Mouse (Mus musculus): Measurements from ENCODE around the gene Tnrc18. TPM values are rescaled to one million over a fixed set of nuclear protein-coding genes. Genes with fewer than 3 reads are reported as not detected.

Gene Tnrc18
- polyA plus RNA-seq, 1 experiment = 29.3 TPM

DNA sequence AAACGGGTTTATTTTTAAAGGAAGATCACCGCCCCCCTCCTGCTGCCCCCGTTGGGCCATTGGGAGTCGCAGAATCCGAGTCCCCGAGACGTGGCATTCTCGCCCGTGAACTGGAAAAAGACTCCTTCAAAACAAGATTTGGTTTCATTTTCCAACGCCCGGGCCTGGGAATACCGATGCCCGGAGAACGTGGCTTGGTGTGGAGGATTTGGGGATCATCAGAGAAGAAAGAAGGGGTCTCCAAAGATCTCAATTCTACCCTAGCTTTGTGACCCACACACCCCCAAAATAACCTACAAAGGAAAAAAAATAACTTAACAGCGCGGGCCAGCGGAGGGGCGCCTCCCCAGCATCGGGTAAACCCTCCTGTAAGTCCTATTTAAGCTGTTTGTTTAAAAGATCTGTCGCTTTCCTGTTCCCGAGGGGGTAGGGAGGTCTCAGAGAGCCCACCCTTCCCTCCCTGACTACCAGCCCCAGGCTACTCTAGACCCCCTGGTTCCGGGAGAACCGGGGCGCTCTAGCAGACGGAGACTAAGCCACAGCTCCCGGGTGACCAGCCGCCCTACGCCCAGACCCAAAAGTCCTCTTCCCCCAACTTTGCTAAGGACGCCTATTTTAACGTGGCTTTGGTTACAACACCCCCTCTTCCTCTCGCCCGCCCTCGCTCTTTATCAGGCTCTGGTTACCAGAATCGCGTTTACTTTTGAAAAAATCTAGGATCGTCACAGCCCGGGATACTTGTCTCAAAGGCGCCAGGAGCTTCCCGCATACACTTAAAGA is 1.2 kb downstream of the Tnrc18 start:
- Histone ChIP-seq H3K4me3 (replicated peaks; ENCODE audit: insufficient read depth, low read depth, low read length) (peak overlapping the region; percentile 83), H3K27ac (ENCODE audit: insufficient read depth, low read length) (peak overlapping the region; percentile 99), H3K27me3 (ENCODE audit: control insufficient read depth, insufficient read depth, low read length) (no peaks in the 10 kb centered on the region), H3K4me1 (ENCODE audit: control insufficient read depth, insufficient read depth, low read length) (peaks cover 10% of the 10 kb centered on the region)
- under 1% methylated on average over 39 of the region's 39 CpGs for WGBS
- TF ChIP-seq CTCF (IDR thresholded peaks at IDR 0.05; ENCODE audit: borderline replicate concordance, insufficient read depth, low read depth, low read length) (no peak), POLR2A (IDR thresholded peaks at IDR 0.05; ENCODE audit: borderline replicate concordance, insufficient read depth, low read length) (no peak)
- DNase-seq = peak; percentile 50 to 63

DNA sequence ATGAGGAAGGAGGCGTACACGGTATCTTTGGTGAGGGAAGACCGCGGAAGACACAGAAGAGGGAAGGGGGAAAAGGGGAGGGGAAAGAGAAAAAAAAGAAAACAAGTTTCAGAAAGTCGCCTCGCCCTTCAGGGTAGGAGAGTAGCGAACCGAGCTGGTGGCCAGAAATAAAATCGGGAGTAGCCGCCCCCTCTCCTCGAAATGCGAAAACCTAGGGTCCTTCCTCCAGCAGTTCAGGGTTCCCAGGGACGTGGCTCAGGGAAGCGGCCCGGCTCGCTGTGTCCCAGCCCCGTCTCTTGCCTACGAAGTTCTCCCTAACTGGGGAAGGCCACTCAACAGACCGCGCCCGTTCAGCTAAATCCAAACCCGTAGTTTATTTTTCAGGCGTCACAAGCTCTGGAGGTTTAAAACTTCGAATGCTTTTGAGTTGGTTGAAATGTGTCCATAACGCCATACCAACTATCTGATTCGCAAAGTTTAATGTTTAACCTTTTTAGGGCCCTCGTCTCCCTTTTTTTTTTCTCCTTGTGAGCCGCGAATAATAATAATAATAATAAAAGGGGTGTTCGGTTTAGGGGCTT is 2.0 kb downstream of the Tnrc18 start:
- Histone ChIP-seq H3K27ac (ENCODE audit: insufficient read depth, low read length) (peak overlapping the region; percentile 99), H3K4me3 (replicated peaks; ENCODE audit: insufficient read depth, low read depth, low read length) (peak overlapping the region; percentile 83), H3K27me3 (ENCODE audit: control insufficient read depth, insufficient read depth, low read length) (no peaks in the 10 kb centered on the region), H3K4me1 (ENCODE audit: control insufficient read depth, insufficient read depth, low read length) (peaks cover 12% of the 10 kb centered on the region)
- TF ChIP-seq POLR2A (IDR thresholded peaks at IDR 0.05; ENCODE audit: borderline replicate concordance, insufficient read depth, low read length) = no peak
- TF ChIP-seq CTCF (IDR thresholded peaks at IDR 0.05; ENCODE audit: borderline replicate concordance, insufficient read depth, low read depth, low read length) = no peak
- peak; percentile 37 to 48 for DNase-seq
- WGBS = under 1% methylated on average over 30 of the region's 30 CpGs

DNA sequence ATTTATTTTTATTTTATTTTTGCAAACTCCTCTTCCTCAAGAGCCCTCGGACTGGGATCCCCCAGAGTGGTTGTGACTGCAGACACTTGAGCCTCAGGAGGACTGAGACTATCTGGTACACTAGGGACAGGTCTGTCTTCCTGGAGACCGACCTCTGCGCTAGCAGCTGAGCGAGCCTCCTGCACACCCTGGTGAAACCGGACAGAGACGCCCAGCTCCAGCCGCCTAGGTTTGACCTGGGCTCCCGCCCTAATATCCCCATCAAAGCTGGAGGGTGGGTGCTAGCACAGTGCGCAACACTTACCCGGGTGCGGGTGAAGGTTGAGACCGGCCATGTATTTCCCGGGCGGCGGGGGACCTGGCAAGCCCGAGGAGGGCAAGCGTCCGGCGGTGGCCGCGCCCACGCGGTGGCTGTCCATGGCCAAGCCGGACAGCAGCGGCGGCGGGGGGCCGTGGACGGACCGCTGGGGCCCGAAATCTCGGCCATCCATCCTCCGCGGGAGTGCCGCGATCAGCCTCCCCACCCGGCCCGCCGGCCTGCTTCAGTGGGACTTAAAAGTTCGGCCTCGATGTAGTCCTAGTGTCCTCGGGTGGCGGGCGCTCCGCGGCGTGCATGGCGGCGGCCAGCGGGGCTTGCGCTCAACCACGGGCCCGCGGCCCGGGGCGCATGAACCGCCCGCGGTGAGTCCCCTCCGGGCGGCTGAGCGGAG is 2.6 kb downstream of the Tnrc18 start:
- DNase-seq = peak; percentile 63 to 78
- Histone ChIP-seq H3K27ac (ENCODE audit: insufficient read depth, low read length) (peak overlapping the region; percentile 45), H3K4me3 (replicated peaks; ENCODE audit: insufficient read depth, low read depth, low read length) (peak overlapping the region; percentile 42), H3K27me3 (ENCODE audit: control insufficient read depth, insufficient read depth, low read length) (no peaks in the 10 kb centered on the region), H3K4me1 (ENCODE audit: control insufficient read depth, insufficient read depth, low read length) (peaks cover 12% of the 10 kb centered on the region)
- TF ChIP-seq POLR2A (IDR thresholded peaks at IDR 0.05; ENCODE audit: borderline replicate concordance, insufficient read depth, low read length) = no peak
- no peak for TF ChIP-seq CTCF (IDR thresholded peaks at IDR 0.05; ENCODE audit: borderline replicate concordance, insufficient read depth, low read depth, low read length)
- WGBS = under 1% methylated on average over 62 of the region's 62 CpGs

DNA sequence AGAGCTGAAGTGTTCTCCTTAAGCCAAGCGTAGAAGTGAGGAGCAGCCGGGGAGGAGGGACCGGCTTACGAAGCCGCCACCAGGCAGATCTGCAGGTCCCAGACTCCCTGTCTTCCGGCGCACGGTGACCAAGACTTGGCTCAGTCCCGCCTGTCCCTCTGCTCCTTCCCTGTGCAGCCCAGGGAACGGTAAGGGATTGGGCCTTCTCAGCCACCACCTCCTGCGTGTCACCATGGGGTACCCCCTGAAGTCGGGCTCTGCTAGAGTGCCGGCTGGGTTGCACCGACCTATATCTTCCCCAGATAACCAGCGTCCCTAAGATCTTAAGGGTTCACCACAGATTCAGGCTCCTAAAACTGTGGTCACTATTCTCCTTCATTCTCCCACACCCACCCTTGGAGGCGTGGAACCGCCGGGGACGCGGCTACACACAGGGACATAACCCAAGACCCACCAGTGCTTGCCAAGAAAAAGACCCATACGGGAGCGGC is 3.3 kb downstream of the Tnrc18 start:
- Histone ChIP-seq H3K4me1 (ENCODE audit: control insufficient read depth, insufficient read depth, low read length) (peaks cover 12% of the 10 kb centered on the region), H3K27me3 (ENCODE audit: control insufficient read depth, insufficient read depth, low read length) (no peaks in the 10 kb centered on the region), H3K27ac (ENCODE audit: insufficient read depth, low read length) (peak overlapping the region; percentile 8; the same call in 1 of the 2 replicates), H3K4me3 (replicated peaks; ENCODE audit: insufficient read depth, low read depth, low read length) (peak overlapping the region; percentile 42)
- peak; percentile 73 to 76 for DNase-seq
- WGBS = 1% methylated on average over 22 of the region's 22 CpGs
- TF ChIP-seq POLR2A (IDR thresholded peaks at IDR 0.05; ENCODE audit: borderline replicate concordance, insufficient read depth, low read length) (no peak), CTCF (IDR thresholded peaks at IDR 0.05; ENCODE audit: borderline replicate concordance, insufficient read depth, low read depth, low read length) (no peak)

DNA sequence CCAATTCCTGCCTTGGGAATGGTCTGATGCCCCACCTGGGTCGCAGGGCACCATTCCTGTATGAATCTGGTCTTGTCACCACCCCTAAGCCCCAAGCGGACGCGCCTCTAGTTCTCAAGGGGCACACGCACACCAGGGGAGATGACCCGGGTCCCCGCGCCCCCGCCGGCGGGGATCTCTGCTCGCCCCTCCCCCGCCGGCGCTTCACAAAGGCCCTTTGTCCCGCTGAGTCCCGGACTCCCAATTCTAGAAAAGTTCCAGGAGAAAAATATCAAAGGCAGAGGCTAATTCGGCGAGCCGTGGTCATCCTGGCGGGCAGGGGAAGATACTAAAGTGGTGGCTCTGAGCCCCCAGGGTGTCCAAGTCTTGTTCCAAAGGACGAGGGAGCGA is 3.7 kb downstream of the Tnrc18 start:
- Histone ChIP-seq H3K4me1 (ENCODE audit: control insufficient read depth, insufficient read depth, low read length) (peaks cover 12% of the 10 kb centered on the region), H3K27me3 (ENCODE audit: control insufficient read depth, insufficient read depth, low read length) (no peaks in the 10 kb centered on the region), H3K4me3 (replicated peaks; ENCODE audit: insufficient read depth, low read depth, low read length) (peak overlapping the region; percentile 45), H3K27ac (ENCODE audit: insufficient read depth, low read length) (peak overlapping the region; percentile 15; the same call in 1 of the 2 replicates)
- WGBS = 4% methylated on average over 23 of the region's 23 CpGs
- peak in 1 of 2 experiments; percentile 37 for DNase-seq
- TF ChIP-seq POLR2A (IDR thresholded peaks at IDR 0.05; ENCODE audit: borderline replicate concordance, insufficient read depth, low read length) = no peak
- no peak for TF ChIP-seq CTCF (IDR thresholded peaks at IDR 0.05; ENCODE audit: borderline replicate concordance, insufficient read depth, low read depth, low read length)

DNA sequence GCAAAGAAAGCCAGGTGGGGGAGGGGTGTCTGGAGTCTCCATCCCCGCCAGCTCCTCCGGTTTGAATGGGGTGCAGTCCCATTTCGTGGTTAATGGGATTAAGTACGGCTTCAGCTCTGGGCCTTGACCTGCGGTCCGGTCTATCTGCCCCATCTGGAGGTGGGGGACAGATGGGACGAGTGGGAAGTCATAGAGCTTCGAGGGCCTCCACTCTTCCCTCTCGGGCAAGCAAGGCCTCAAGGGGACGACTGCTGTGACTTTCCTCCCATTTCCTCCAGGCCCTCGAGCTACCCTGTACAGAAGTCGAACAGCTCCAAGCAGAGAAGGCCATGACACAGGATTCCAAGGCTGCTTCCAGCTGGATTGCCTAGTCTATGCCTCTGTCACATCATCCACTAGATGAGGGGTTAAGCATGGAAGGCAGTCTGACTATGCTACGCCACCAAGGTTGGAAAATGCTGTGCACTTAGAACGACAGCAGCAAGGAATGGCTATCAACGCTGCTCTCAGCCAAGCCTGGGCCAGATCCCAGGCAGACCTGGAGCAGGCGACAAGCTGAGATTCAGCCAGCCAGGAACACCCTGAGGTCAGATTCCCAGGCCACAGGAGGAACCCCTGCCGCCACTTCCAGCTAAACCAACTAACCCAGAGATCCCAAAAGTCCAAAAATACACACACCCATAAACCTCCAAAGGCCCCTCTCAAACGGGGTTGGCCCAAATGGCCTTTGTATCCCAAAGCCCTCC is 4.3 kb downstream of the Tnrc18 start:
- TF ChIP-seq POLR2A (IDR thresholded peaks at IDR 0.05; ENCODE audit: borderline replicate concordance, insufficient read depth, low read length) (no peak), CTCF (IDR thresholded peaks at IDR 0.05; ENCODE audit: borderline replicate concordance, insufficient read depth, low read depth, low read length) (no peak)
- H3K27ac ChIP-seq (ENCODE audit: insufficient read depth, low read length) = peak overlapping the region; percentile 23
- no peaks in the 10 kb centered on the region for H3K27me3 ChIP-seq (ENCODE audit: control insufficient read depth, insufficient read depth, low read length)
- 11% methylated on average over 18 of the region's 18 CpGs for WGBS
- H3K4me1 ChIP-seq (ENCODE audit: control insufficient read depth, insufficient read depth, low read length) = peaks cover 12% of the 10 kb centered on the region
- H3K4me3 ChIP-seq (replicated peaks; ENCODE audit: insufficient read depth, low read depth, low read length) = peak overlapping the region; percentile 45
- peak; percentile 57 to 72 for DNase-seq

DNA sequence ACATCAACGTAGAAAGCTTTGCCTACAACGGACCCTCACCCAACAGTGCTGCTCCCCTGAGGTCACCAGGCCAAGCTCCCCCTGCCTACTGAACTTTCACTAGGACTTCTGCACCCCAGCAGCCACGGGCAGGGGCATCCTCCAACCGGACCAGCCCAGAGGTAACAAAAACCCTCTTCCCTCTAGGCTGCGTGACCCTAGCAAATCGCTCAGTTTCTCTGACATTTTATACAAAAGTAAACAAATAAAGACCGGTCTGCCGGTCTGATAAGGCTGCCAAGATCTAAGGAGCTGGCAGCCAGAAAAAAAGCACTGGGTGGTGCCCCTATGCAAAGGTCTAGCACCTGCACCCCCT is 4.9 kb downstream of the Tnrc18 start:
- TF ChIP-seq POLR2A (IDR thresholded peaks at IDR 0.05; ENCODE audit: borderline replicate concordance, insufficient read depth, low read length) = no peak
- Histone ChIP-seq H3K27me3 (ENCODE audit: control insufficient read depth, insufficient read depth, low read length) (no peaks in the 10 kb centered on the region), H3K4me1 (ENCODE audit: control insufficient read depth, insufficient read depth, low read length) (peaks cover 12% of the 10 kb centered on the region), H3K4me3 (replicated peaks; ENCODE audit: insufficient read depth, low read depth, low read length) (no peak overlapping the region), H3K27ac (ENCODE audit: insufficient read depth, low read length) (no peak overlapping the region)
- 42% methylated on average over 8 of the region's 8 CpGs for WGBS
- DNase-seq = no peak
